Mouse (Mus musculus) cerebellum, postnatal 10 days (tissue): ENCODE data around the gene Hoxa4.

Experiments
- DNase-seq, 2 experiments: peaks; one replicate each; pipeline ENCODE4 v3.0.0; 2021; ENCODE audit warnings: mixed read lengths in 2 of 2

Hoxa4 gene

GRCm38 (mm10) chr6:52150401-52150966 lies 41.1 kb downstream of the Hoxa4 start:
- DNase-seq = peak in 1 of 2 experiments; percentile 17
